Mouse (Mus musculus) gastrocnemius, adult 8-10 months (tissue): ENCODE results near the gene Ptcd1. TPM values are rescaled to one million over a fixed set of nuclear protein-coding genes. Genes with fewer than 3 reads are reported as not detected.
"Not testable (repeated sequence)": the region's sequence is repeated elsewhere in the genome, so short reads cannot be mapped to it uniquely, and the experiment has no call there.

Source experiments
- DNase-seq, 2 experiments: peaks; one replicate each; pipeline ENCODE4 v3.0.0; 2022; ENCODE audit warnings: low spot score in 2 of 2
- total RNA-seq, 4 experiments: library from RNA; stranded (reverse); gene quantifications; 2 replicates each; pipeline ENCODE4 v1.2.4; 2022

The Ptcd1 gene
- total RNA-seq, 4 experiments from 2014 or later, result 10.7 to 12.3 (median 11.0) TPM

GRCm38 (mm10) chr5:145114606-145115473, 52.1 kb downstream of the Ptcd1 start:
- peak; percentile 31 to 63 for DNase-seq

GRCm38 (mm10) chr5:145114071-145114605, 52.8 kb downstream of the Ptcd1 start, which contains the start of gene Arpc1b:
TSS of gene Arpc1b (plus strand) at chr5:145114215.
- DNase-seq, result peak; percentile 38 to 57

GRCm38 (mm10) chr5:145113416-145113815, 53.5 kb downstream of the Ptcd1 start:
- DNase-seq, result no peak

GRCm38 (mm10) chr5:145112566-145112965, 54.3 kb downstream of the Ptcd1 start:
- DNase-seq, result no peak

GRCm38 (mm10) chr5:145110401-145110800, 56.5 kb downstream of the Ptcd1 start:
- no peak for DNase-seq

GRCm38 (mm10) chr5:145105694-145106275, 61.1 kb downstream of the Ptcd1 start:
- DNase-seq, result no peak

GRCm38 (mm10) chr5:145104328-145104727, 62.6 kb downstream of the Ptcd1 start:
- no peak for DNase-seq

- no peak for DNase-seq
These were observed 64.2 kb downstream of the Ptcd1 start for GRCm38 (mm10) chr5:145102706-145103105.

GRCm38 (mm10) chr5:145101451-145101850, 65.5 kb downstream of the Ptcd1 start:
- DNase-seq, result not testable (repeated sequence)

- no peak for DNase-seq
These were observed 65.9 kb downstream of the Ptcd1 start for GRCm38 (mm10) chr5:145100960-145101359.

GRCm38 (mm10) chr5:145098340-145098821, 68.5 kb downstream of the Ptcd1 start:
- no peak for DNase-seq

Other genes with a start within 250 kb of the Ptcd1 start
- 10 to 100 TPM; 10.6 to 14.2 (median 11.2) TPM for gene Smurf1, start 201.3 kb downstream of the Ptcd1 start, total RNA-seq
- gene Gm4871, start 134.4 kb downstream of the Ptcd1 start, total RNA-seq, result not detected
- gene 1700018F24Rik, start 124.1 kb downstream of the Ptcd1 start, total RNA-seq, result not detected
- gene Arpc1a, start 83.3 kb downstream of the Ptcd1 start, total RNA-seq, result 10 to 100 TPM; 23.0 to 27.7 (median 26.2) TPM
- gene Kpna7, start 83.1 kb downstream of the Ptcd1 start, total RNA-seq, result not detected
- gene Arpc1b, start 52.9 kb downstream of the Ptcd1 start, total RNA-seq, result 10 to 100 TPM; 17.1 to 25.0 (median 18.7) TPM
- gene Pdap1, start 26.9 kb downstream of the Ptcd1 start, total RNA-seq, result 10 to 100 TPM; 39.8 to 50.9 (median 45.1) TPM
- 10 to 100 TPM; 46.9 to 59.4 (median 52.6) TPM for gene Bud31, start 26.7 kb downstream of the Ptcd1 start, total RNA-seq
- gene Cpsf4, start 105 bp upstream of the Ptcd1 start, total RNA-seq, result 10 to 100 TPM in 2 of 4 experiments, 1 to 10 TPM in 2; 7.7 to 10.3 (median 9.5) TPM
- 100 to 1,000 TPM; 621 to 954 (median 825) TPM for gene Atp5j2, start 25.0 kb upstream of the Ptcd1 start, total RNA-seq
- 10 to 100 TPM; 11.6 to 12.3 (median 11.7) TPM for gene Zkscan14, start 34.8 kb upstream of the Ptcd1 start, total RNA-seq
- gene Zkscan5, start 37.5 kb upstream of the Ptcd1 start, total RNA-seq, result 10 to 100 TPM in 1 of 4 experiments, 1 to 10 TPM in 3; 7.7 to 10.3 (median 7.9) TPM
- gene Zfp655, start 64.6 kb upstream of the Ptcd1 start, total RNA-seq, result 10 to 100 TPM; 10.1 to 15.3 (median 10.5) TPM
- 1 to 10 TPM; 8.4 to 9.8 (median 8.9) TPM for gene Zscan25, start 113.4 kb upstream of the Ptcd1 start, total RNA-seq
- gene Cyp3a57, start 178.2 kb upstream of the Ptcd1 start, total RNA-seq, result not detected